Mouse (Mus musculus) heart, embryonic 15.5 days (tissue): ENCODE data around the gene Hist2h3b. TPM values are rescaled to one million over a fixed set of nuclear protein-coding genes. Genes with fewer than 3 reads are reported as not detected.
A peak's percentile ranks its signal among the peaks of the same experiment; 100 is the strongest.
"Not testable (repeated sequence)": the region's sequence is repeated elsewhere in the genome, so short reads cannot be mapped to it uniquely, and the experiment has no call there.

Experiments used
- ATAC-seq: fragments of 200-750 bp; cut with Nextera tagmentation; replicated peaks from 2 replicates; pipeline ENCODE4 v1.8.0; 2017; ENCODE audit warnings: low read depth, moderate TSS enrichment; ENCODE audit not compliant: insufficient number of reproducible peaks, insufficient read depth, low FRiP score
- H3K27ac ChIP-seq: fragments of 300-500 bp; sonication (generic); 2 replicates; pipeline ENCODE4 v1.5.1; 2015; ENCODE audit warnings: mild to moderate bottlenecking, inconsistent platforms
- H3K27me3 ChIP-seq: fragments of 300-500 bp; sonication (generic); 2 replicates; pipeline ENCODE4 v1.6.1; 2015; ENCODE audit warnings: inconsistent platforms
- H3K36me3 ChIP-seq: fragments of 300-500 bp; sonication (generic); 2 replicates; pipeline ENCODE4 v1.6.1; 2015; ENCODE audit warnings: mild to moderate bottlenecking, inconsistent platforms
- H3K4me1 ChIP-seq: fragments of 300-500 bp; sonication (generic); replicated peaks from 2 replicates; pipeline ENCODE4 v1.6.1; 2015; ENCODE audit warnings: inconsistent platforms
- H3K4me2 ChIP-seq: fragments of 300-500 bp; sonication (generic); 2 replicates; pipeline ENCODE4 v1.6.1; 2015; ENCODE audit warnings: inconsistent platforms, mild to moderate bottlenecking, moderate library complexity
- H3K4me3 ChIP-seq: fragments of 300-500 bp; sonication (generic); 2 replicates; pipeline ENCODE4 v1.5.1; 2015; ENCODE audit warnings: mild to moderate bottlenecking, inconsistent platforms
- H3K9ac ChIP-seq: fragments of 300-500 bp; sonication (generic); 2 replicates; pipeline ENCODE4 v1.6.1; 2015; ENCODE audit warnings: mild to moderate bottlenecking, inconsistent platforms
- H3K9me3 ChIP-seq: fragments of 300-500 bp; sonication (generic); replicated peaks from 2 replicates; pipeline ENCODE4 v1.6.1; 2016; ENCODE audit warnings: inconsistent platforms
- WGBS: fragments of 180-500 bp; shearing (Covaris S2); methylation state at CpG from one replicate; pipeline ENCODE4 v1.1.7; 2015; ENCODE audit warnings: mixed read lengths; 5-methylcytosine and 5-hydroxymethylcytosine counted together
- polyA plus RNA-seq: library from polyadenylated mRNA; unstranded; fragments of >200 nt; fragmentation: Nextera tagmentation; extraction: Ambion mirVana; gene quantifications from 2 replicates; pipeline ENCODE4 v1.2.1, GENCODE M21; 2015

The Hist2h3b gene
- polyA plus RNA-seq = 26.2 and 31.1 TPM in 2 replicates

- Histone ChIP-seq H3K27me3 (no peaks in the 10 kb centered on the region), H3K4me2 (peak within 1 kb of the TSS; percentile 82), H3K9ac (peak within 1 kb of the TSS; percentile 60), H3K4me3 (peak within 1 kb of the TSS; percentile 54), H3K4me1 (peaks cover 23% of the 10 kb centered on the region), H3K27ac (peak within 1 kb of the TSS; percentile 96), H3K9me3 (no peaks in the 10 kb centered on the region), H3K36me3 (no peaks in the 10 kb centered on the region)
- ATAC-seq = peak; percentile 54
- WGBS = 23% methylated on average over 30 of the region's 30 CpGs
Observed at GRCm38 (mm10) chr3:96268051-96268775, at the start of gene Hist2h3b. TSS of gene Hist2h3b (plus strand) at chr3:96268654.

- peaks cover 33% of the 10 kb centered on the region for H3K4me1 ChIP-seq
- no peaks in the 10 kb centered on the region for H3K27me3 ChIP-seq
- peak overlapping the region; percentile 83 for H3K4me2 ChIP-seq
- no peaks in the 10 kb centered on the region for H3K9me3 ChIP-seq
- ATAC-seq = no peak
- peak overlapping the region; percentile 64 for H3K9ac ChIP-seq
- H3K36me3 ChIP-seq = no peaks in the 10 kb centered on the region
- H3K27ac ChIP-seq = peak overlapping the region; percentile 99
- H3K4me3 ChIP-seq = peak overlapping the region; percentile 68
- WGBS = under 1% methylated on average over 12 of the region's 12 CpGs
Observed at GRCm38 (mm10) chr3:96219191-96219641, 49.2 kb upstream of the Hist2h3b start.

GRCm38 (mm10) chr3:96219661-96220130, 48.8 kb upstream of the Hist2h3b start, which contains the start of the genes Bola1 and Hist2h2ab:
TSS of gene Bola1 (minus strand) at chr3:96219709.
TSS of gene Hist2h2ab (plus strand) at chr3:96219865.
- H3K36me3 ChIP-seq = no peaks in the 10 kb centered on the region
- peak; percentile 75 for ATAC-seq
- WGBS = 0% methylated on average over 37 of the region's 37 CpGs
- H3K27me3 ChIP-seq = no peaks in the 10 kb centered on the region
- H3K9ac ChIP-seq = peak within 1 kb of the TSS; percentile 79
- peak within 1 kb of the TSS; percentile 68 for H3K4me3 ChIP-seq
- H3K4me2 ChIP-seq = peak within 1 kb of the TSS; percentile 83
- peak within 1 kb of the TSS; percentile 99 for H3K27ac ChIP-seq
- peaks cover 33% of the 10 kb centered on the region for H3K4me1 ChIP-seq
- H3K9me3 ChIP-seq = no peaks in the 10 kb centered on the region

DNA sequence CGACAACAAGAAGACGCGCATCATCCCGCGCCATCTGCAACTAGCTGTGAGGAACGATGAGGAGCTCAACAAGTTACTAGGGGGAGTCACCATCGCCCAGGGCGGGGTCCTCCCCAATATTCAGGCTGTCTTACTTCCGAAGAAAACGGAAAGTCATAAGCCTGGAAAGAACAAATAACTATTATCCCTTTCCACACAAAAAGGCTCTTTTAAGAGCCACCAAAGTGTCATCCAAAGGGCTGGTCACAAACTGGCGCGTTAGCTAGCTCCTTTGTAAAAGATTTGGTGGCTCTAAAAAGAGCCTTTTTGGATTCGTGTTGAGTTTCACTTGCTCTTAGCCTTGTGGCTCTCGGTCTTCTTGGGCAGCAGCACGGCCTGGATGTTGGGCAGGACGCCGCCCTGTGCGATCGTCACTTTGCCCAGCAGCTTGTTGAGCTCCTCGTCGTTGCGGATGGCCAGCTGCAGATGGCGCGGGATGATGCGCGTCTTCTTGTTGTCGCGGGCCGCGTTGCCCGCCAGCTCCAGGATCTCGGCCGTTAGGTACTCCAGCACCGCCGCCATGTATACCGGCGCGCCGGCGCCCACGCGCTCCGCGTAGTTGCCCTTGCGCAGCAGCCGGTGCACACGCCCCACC, 48.2 kb upstream of the Hist2h3b start:
- not testable (repeated sequence) for H3K36me3 ChIP-seq, ATAC-seq, H3K27me3 ChIP-seq, H3K9me3 ChIP-seq
- peak overlapping the region; percentile 99 for H3K27ac ChIP-seq
- H3K4me1 ChIP-seq = peaks cover 35% of the 10 kb centered on the region
- H3K4me2 ChIP-seq = peak overlapping the region; percentile 83
- 0% methylated on average over 40 of the region's 47 CpGs for WGBS
- H3K4me3 ChIP-seq = peak overlapping the region; percentile 68
- H3K9ac ChIP-seq = peak overlapping the region; percentile 79

DNA sequence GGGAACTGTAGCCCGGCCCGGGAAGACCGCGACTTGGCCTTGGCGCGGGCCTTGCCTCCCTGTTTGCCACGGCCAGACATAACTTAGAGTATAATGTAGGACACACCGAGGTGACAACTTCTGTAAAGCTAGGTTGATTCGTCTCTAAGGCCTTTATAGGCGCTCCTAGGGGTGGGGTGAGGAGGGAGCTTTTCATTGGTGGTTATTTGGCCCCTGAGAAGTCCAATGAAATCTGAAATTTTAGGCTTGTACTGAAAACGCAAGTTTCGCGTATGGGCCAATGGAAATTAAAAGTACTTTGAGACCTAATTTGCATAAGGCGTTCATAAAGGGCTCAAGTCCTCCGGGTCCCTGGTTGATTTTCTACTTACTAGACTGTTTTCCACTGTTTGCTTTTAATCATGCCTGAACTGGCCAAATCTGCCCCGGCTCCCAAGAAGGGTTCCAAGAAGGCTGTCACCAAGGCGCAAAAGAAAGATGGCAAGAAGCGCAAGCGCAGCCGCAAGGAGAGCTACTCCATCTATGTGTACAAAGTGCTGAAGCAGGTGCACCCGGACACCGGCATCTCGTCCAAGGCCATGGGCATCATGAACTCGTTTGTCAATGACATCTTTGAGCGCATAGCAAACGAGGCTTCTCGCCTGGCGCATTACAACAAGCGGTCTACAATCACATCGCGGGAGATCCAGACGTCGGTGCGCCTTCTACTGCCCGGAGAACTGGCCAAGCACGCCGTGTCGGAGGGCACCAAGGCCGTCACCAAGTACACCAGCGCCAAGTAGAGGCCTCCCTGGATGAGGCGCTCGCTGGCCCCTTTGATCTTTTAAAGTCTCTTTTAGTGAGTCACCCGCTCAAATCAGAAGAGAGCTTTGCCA, 47.5 kb upstream of the Hist2h3b start, which contains the start of the genes Hist2h2ac and Hist2h2be:
Gene Hist2h2ac (minus strand): TSS at position 116 of the 875 bp plus-strand sequence.
Gene Hist2h2be (plus strand): TSS at position 355 of the 875 bp plus-strand sequence.
- Histone ChIP-seq H3K36me3 (no peaks in the 10 kb centered on the region), H3K4me3 (peak within 1 kb of the TSS; percentile 68), H3K27ac (peak within 1 kb of the TSS; percentile 99), H3K4me1 (peaks cover 35% of the 10 kb centered on the region), H3K9me3 (no peaks in the 10 kb centered on the region), H3K9ac (peak within 1 kb of the TSS; percentile 79), H3K27me3 (no peaks in the 10 kb centered on the region), H3K4me2 (peak within 1 kb of the TSS; percentile 83)
- peak; percentile 91 for ATAC-seq
- under 1% methylated on average over 43 of the region's 43 CpGs for WGBS

DNA sequence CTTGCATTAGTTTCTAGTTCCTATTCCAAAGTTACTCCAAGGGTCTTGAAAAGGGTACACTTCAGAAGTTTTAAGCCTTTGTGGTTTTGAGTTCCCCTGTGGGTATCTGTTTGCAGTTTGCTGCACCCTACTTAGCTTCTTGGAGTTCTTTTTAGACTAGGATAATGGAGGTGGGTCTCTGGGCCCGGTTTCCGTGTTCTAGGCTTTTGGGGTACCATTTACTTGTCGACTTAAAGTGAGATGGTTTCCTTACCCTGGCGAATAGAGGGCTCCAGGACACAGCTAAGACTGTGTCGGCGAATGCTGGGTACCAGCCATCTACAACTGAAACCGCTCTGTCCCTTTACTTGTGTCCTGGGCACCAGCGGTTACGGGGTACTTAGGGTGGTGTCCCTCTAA, 46.8 kb upstream of the Hist2h3b start:
- WGBS = 29% methylated on average over 9 of the region's 9 CpGs
- H3K27ac ChIP-seq = peak overlapping the region; percentile 99
- H3K9ac ChIP-seq = peak overlapping the region; percentile 79
- H3K4me1 ChIP-seq = peaks cover 35% of the 10 kb centered on the region
- H3K4me2 ChIP-seq = peak overlapping the region; percentile 83
- no peak for ATAC-seq
- peak overlapping the region; percentile 68 for H3K4me3 ChIP-seq
- H3K27me3 ChIP-seq = no peaks in the 10 kb centered on the region
- H3K9me3 ChIP-seq = no peaks in the 10 kb centered on the region
- H3K36me3 ChIP-seq = no peaks in the 10 kb centered on the region

- H3K4me2 ChIP-seq = peak overlapping the region; percentile 83
- no peak overlapping the region for H3K27ac ChIP-seq
- H3K9me3 ChIP-seq = no peaks in the 10 kb centered on the region
- WGBS = 91% methylated on average over 4 of the region's 4 CpGs
- no peak for ATAC-seq
- H3K4me3 ChIP-seq = no peak overlapping the region
- H3K27me3 ChIP-seq = no peaks in the 10 kb centered on the region
- no peaks in the 10 kb centered on the region for H3K36me3 ChIP-seq
- H3K9ac ChIP-seq = no peak overlapping the region
- H3K4me1 ChIP-seq = peaks cover 37% of the 10 kb centered on the region
Observed at GRCm38 (mm10) chr3:96222774-96223173, 45.7 kb upstream of the Hist2h3b start.

DNA sequence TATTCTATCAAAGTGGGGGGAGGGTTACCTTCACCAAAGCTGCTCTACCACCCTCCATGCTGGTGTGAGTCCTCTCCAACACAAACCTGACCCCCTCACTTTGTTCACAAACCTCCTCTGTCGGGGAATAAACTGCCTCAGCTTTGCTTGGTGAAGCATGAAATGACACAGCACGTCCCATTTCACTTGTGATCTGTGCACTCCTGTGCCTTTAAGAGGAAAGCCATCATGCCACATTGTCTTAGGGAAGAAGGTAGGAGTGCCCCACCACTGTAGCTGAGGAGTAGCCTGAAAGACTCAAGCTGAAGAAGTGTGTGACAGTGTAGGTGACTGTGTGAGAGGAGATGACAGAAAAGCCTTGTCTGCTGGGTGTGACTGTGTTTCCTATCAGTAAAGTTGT, 43.0 kb upstream of the Hist2h3b start:
- Histone ChIP-seq H3K9me3 (no peaks in the 10 kb centered on the region), H3K27me3 (no peaks in the 10 kb centered on the region), H3K36me3 (no peaks in the 10 kb centered on the region), H3K27ac (no peak overlapping the region), H3K9ac (no peak overlapping the region), H3K4me1 (peaks cover 29% of the 10 kb centered on the region), H3K4me2 (no peak overlapping the region), H3K4me3 (no peak overlapping the region)
- 30% methylated on average over 2 of the region's 2 CpGs for WGBS
- ATAC-seq = no peak

GRCm38 (mm10) chr3:96226695-96227648, 41.5 kb upstream of the Hist2h3b start:
- no peak overlapping the region for H3K4me2 ChIP-seq
- WGBS = 57% methylated on average over 8 of the region's 8 CpGs
- no peak overlapping the region for H3K4me3 ChIP-seq
- no peaks in the 10 kb centered on the region for H3K9me3 ChIP-seq
- peaks cover 21% of the 10 kb centered on the region for H3K4me1 ChIP-seq
- H3K36me3 ChIP-seq = no peaks in the 10 kb centered on the region
- no peak for ATAC-seq
- no peaks in the 10 kb centered on the region for H3K27me3 ChIP-seq
- no peak overlapping the region for H3K27ac ChIP-seq
- no peak overlapping the region for H3K9ac ChIP-seq

DNA sequence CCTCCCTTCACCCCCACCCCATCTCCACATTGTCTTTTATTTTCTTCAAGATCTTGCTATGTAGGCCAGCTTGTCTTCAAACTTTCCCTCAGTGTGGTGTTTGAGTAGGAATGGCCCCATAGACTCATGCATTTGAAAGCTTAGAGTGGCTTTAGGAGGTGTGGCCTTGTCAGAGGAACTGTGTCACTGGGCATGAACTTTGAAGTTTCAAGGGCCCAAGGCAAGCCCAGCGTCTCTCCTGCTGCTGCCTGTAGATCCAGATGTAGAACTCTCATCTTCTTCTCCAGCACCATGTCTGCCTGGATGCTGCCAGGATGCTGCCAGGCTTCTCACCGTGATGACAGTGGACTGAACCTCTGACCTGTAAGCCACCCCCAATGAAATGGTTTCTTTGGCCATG, 39.6 kb upstream of the Hist2h3b start:
- no peak overlapping the region for H3K27ac ChIP-seq
- ATAC-seq = no peak
- H3K27me3 ChIP-seq = no peaks in the 10 kb centered on the region
- H3K4me3 ChIP-seq = no peak overlapping the region
- no peaks in the 10 kb centered on the region for H3K9me3 ChIP-seq
- 0 out of 2 replicates have a peak, but pooled peaks cover 7% of the 10 kb centered on the region for H3K4me1 ChIP-seq
- H3K9ac ChIP-seq = no peak overlapping the region
- 61% methylated on average over 2 of the region's 2 CpGs for WGBS
- H3K4me2 ChIP-seq = no peak overlapping the region
- H3K36me3 ChIP-seq = no peaks in the 10 kb centered on the region
